Mouse (Mus musculus) erythroblast, embryonic 14.5 days (primary cell): ENCODE results near the gene Gpalpp1.

Source experiments
- GATA1 ChIP-seq: IDR thresholded peaks from 2 replicates; pipeline ENCODE4 v1.6.1; 2012; ENCODE audit warnings: low read length, inconsistent platforms, mixed read lengths
- TAL1 ChIP-seq: IDR thresholded peaks from 3 replicates; pipeline ENCODE4 v1.6.1; 2012; ENCODE audit warnings: low read length, inconsistent platforms, mixed read lengths

DNA sequence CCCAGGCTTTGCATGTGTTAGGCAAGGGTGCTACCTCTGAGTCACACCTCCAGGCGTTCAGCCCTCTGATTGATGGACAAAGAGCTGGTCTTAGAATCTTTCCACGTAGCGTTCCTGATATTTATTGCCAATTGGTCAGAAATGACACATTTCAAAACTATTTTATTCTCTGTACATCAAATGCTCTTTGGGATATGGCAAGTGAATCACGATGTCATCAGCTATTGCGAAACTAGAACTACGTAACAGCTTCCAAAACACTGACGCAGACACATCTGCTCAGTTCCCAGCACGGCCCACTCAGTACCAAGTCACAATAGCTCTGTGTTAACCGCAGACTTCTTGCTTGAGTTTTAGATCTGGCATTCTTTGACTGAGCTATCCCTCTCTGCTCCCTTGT is 11.0 kb downstream of the Gpalpp1 start:
- no peak for TF ChIP-seq TAL1
- no peak for TF ChIP-seq GATA1
